Mouse (Mus musculus): ENCODE measurements at regions not wholly inside any gene's neighbourhood (a gene's known extent, or its start where the extent isn't known, plus 50 kb on each side); places are given as distances from the start of the nearest gene placed in this dataset.
"Not testable (repeated sequence)": the region's sequence is repeated elsewhere in the genome, so short reads cannot be mapped to it uniquely, and the experiment has no call there.

GRCm38 (mm10) chr4:101366905-101367679 is 52.0 kb upstream of the Ak4 start:
- TF ChIP-seq CTCF (conservative IDR thresholded peaks at IDR 0.05): peak; percentile 89
- peak; percentile 40 to 48 for DNase-seq (ENCODE audit: low spot score in 2 of 2)
- Histone ChIP-seq H3K27ac (no peak overlapping the region), H3K4me3 (no peak overlapping the region)

GRCm38 (mm10) chr4:101365299-101365698 is 53.8 kb upstream of the Ak4 start:
- TF ChIP-seq CTCF (conservative IDR thresholded peaks at IDR 0.05): peak; percentile 31

DNA sequence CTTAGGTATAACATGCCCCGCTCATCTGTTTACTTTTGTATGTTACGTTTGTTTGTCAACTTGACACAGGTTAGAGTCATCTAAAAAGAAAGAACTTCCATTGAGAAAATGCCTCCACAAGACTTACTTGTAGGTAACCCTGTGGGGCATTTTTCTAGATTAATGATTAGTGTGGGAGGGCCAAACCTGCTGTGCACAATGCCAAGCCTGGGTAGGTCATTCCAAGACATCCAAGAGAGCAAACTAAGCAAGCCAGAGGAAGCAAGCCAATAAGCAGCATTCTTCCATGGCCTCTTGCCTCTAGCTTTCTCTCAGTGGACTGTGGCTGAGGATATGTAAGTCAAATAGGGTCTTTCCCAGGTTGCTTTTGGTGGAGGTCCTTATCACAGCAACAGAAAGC is 54.4 kb upstream of the Ak4 start:
- TF ChIP-seq CTCF (conservative IDR thresholded peaks at IDR 0.05): no peak
- no peak overlapping the region for H3K4me3 ChIP-seq
- DNase-seq (ENCODE audit: low spot score in 2 of 2): no peak
- H3K27ac ChIP-seq: no peak overlapping the region

More at GRCm38 (mm10) chr4:101365299-101365698, 53.8 kb upstream of the Ak4 start:
- H3K4me3 ChIP-seq: no peak overlapping the region
- H3K27ac ChIP-seq: no peak overlapping the region
- DNase-seq (ENCODE audit: low spot score in 2 of 2): no peak

DNA sequence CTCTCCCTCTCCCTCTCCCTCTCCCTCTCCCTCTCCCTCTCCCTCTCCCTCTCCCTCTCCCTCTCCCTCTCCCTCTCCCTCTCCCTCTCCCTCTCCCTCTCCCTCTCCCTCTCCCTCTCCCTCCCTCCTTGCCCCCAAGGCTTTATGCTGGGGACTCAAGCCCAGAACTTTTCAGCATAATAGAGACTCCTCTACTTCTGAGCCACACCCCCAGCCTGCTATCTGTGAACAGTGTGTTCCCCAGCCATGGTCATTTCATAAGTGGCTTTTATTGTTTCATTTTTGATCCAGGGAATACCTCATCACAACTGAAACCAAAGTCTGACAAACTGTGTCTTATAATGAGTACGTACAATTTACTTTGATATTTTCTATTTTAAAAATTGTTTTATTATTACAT is 55.8 kb upstream of the Ak4 start:
- H3K4me3 ChIP-seq; DNase-seq (ENCODE audit: low spot score in 2 of 2); H3K27ac ChIP-seq: not testable (repeated sequence)

- DNase-seq (ENCODE audit: low spot score in 2 of 2): no peak
- Histone ChIP-seq H3K27ac (no peak overlapping the region), H3K4me3 (no peak overlapping the region)
- TF ChIP-seq CTCF (conservative IDR thresholded peaks at IDR 0.05): peak; percentile 63
Observed at GRCm38 (mm10) chr4:101361779-101362178, 57.3 kb upstream of the Ak4 start.

- TF ChIP-seq CTCF (conservative IDR thresholded peaks at IDR 0.05): no peak
- DNase-seq (ENCODE audit: low spot score in 2 of 2): no peak
- H3K27ac ChIP-seq: no peak overlapping the region
- no peak overlapping the region for H3K4me3 ChIP-seq
Observed at GRCm38 (mm10) chr4:101360296-101360695, 58.8 kb upstream of the Ak4 start.

- no peak for DNase-seq (ENCODE audit: low spot score in 2 of 2)
- no peak for TF ChIP-seq CTCF (conservative IDR thresholded peaks at IDR 0.05)
- Histone ChIP-seq H3K27ac (no peak overlapping the region), H3K4me3 (no peak overlapping the region)
Observed at GRCm38 (mm10) chr4:101359119-101359518, 60.0 kb upstream of the Ak4 start.

DNA sequence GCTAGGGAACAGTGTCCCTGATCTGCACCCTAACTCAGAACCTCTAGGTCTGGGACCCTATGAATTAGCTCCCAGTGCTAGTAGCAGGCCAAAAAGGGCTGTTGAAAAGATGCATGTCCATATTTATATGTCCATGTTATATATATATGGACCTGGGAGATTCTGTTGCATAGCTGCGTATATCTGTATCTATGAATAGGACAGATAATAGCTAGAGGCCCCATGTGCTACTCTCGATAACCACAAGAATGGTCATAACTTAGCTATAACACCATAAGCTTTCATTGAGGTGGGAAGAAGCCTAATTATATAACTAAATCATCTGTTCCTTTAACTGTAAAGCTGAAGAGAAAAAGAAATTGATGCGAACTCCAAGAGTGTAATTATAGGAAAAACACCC is 60.6 kb upstream of the Ak4 start:
- Histone ChIP-seq H3K4me3 (no peak overlapping the region), H3K27ac (peak overlapping the region; percentile 99; the same call in 1 of the 2 replicates)
- no peak for TF ChIP-seq CTCF (conservative IDR thresholded peaks at IDR 0.05)
- DNase-seq (ENCODE audit: low spot score in 2 of 2): no peak

- peak overlapping the region; percentile 69 for H3K4me3 ChIP-seq
- TF ChIP-seq CTCF (conservative IDR thresholded peaks at IDR 0.05): no peak
- H3K27ac ChIP-seq: peak overlapping the region; percentile 99
- no peak for DNase-seq (ENCODE audit: low spot score in 2 of 2)
Observed at GRCm38 (mm10) chr4:101357923-101358322, 61.2 kb upstream of the Ak4 start.

DNA sequence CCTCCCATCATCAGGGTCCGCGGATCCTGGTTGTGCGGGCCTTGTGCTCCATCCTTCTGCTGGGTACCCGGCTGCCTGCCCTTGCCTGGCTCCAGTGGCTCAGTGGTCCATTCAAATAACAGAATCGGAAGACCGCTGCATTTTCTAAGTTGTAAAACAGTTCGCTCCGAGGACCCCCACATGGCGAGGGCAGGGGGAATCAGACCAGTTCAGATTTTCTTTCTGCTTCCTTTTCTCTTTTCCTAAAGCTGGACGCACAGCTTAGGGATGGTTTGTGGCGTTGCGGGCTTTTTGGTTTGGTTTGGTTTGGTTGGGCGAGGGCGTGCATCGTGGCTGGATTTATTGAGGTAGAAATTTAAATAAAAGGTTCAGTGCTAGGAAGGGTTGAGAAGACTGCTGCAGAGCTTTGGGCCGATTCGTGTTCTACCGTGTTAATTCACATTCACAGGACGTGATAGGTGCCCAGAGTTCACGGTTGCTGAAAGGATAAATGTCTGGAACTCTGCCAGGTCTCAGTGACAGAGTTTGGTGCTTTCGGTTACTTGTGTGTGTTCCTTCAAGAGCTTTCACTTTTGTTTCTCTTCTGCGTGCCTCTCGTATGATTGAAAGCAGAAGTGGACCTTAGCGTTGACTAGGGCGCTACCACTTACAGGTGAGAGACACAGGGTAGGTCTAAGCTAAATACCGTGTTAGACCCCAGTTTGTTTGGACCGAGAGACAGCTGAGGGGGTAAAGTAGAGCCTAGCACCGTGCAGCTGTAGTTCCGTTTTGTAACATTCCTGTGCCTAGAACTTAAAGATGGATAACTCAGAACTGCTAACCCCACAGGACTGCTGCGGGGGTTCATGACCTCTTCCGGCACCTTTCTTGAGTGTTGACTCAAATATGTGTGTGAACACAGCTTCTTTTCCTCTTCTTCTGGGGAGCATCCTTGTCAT is 61.9 kb upstream of the Ak4 start:
- peak in 1 of 2 experiments; percentile 37 for DNase-seq (ENCODE audit: low spot score in 2 of 2)
- no peak for TF ChIP-seq CTCF (conservative IDR thresholded peaks at IDR 0.05)
- Histone ChIP-seq H3K4me3 (peak overlapping the region; percentile 69), H3K27ac (peak overlapping the region; percentile 99)

- DNase-seq (ENCODE audit: low spot score in 2 of 2): peak; percentile 83 to 84
- H3K27ac ChIP-seq: peak overlapping the region; percentile 99
- TF ChIP-seq CTCF (conservative IDR thresholded peaks at IDR 0.05): peak; percentile 32; the same call in 1 of the 2 replicates
- H3K4me3 ChIP-seq: peak overlapping the region; percentile 69
Observed at GRCm38 (mm10) chr4:101356093-101356953, 62.8 kb upstream of the Ak4 start.

GRCm38 (mm10) chr4:101355431-101356092 is 63.5 kb upstream of the Ak4 start:
- Histone ChIP-seq H3K27ac (peak overlapping the region; percentile 99), H3K4me3 (peak overlapping the region; percentile 69)
- DNase-seq (ENCODE audit: low spot score in 2 of 2): no peak
- TF ChIP-seq CTCF (conservative IDR thresholded peaks at IDR 0.05): no peak
